Mouse (Mus musculus) stomach, postnatal 0 days (tissue): ENCODE results near the gene Cnp.

Experiments used
- CTCF ChIP-seq: IDR thresholded peaks from 2 replicates; pipeline ENCODE4 v1.5.1; 2016; ENCODE audit warnings: antibody characterized with exemption, low read depth, mild to moderate bottlenecking, moderate library complexity
- EP300 ChIP-seq: optimal IDR thresholded peaks from 2 replicates; pipeline ENCODE3; 2016; ENCODE audit warnings: antibody characterized with exemption

DNA sequence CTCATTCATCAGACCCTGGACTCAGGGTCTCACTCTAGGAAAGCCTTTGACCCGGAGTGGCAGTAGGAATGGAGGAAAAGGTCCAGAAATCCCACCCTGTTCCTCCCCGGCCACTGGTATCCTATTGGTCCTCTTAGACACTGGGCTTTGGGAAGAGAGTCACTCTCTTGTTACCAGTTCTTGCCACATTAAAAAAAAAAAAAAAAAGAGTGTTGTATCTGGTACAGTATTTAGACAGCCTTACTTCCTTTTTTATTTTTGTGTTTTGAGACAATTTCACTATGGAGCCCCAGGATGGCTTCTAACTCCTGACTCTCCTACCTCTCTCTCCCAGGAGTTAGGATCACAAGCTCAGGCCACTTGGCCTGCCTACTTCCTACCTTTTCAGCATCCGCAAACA is 17.1 kb upstream of the Cnp start:
- TF ChIP-seq CTCF (no peak), EP300 (no peak)
